Mouse (Mus musculus): Measurements from ENCODE around the gene Cirbp.

DNA sequence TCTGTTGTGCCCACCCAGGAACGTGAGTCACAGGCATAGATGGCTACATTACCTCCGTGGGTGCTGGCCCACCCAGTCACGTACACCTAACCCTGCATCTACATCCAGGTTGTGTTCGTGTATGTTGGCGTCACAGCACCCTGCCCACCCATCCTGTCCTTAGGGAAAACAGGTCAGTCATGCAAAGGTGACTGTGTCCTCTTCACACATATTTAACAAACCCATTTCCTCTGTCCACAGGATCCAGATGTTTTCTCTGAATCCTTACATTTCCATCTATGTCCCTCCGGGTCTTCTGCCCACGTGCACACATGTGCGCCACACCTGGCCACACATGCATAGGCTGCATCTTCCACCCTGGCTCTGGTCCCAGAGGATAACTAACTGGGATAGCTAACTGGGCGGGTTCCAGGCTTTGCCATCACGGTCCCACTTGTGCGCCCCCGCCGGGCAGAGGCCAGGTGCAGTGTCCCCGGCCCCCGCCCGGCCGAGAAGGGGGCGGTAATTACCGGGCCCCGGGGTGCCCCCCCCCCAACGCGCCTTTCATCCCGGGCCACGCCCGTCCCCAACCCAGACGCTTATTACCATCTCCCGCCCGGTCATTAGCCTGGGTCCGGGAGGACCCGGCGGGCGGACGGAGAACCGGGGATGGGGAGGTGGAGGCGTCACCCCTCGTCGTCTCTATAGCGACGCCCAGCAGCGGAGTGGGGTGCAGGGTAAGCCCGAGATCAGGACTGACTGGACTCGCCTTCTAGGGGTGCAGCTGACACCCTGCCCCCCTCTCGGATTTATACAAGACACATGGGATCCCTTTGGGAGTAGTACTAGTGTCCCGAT, 1.4 kb upstream of the Cirbp start:
- TF ChIP-seq POLR2A (IDR thresholded peaks at IDR 0.05; ENCODE audit: extremely low read depth, insufficient read depth, low read length) (no peak), CTCF (IDR thresholded peaks at IDR 0.05; ENCODE audit: low read depth, low read length) (no peak)
